Mouse (Mus musculus) midbrain, postnatal 0 days (tissue): Measurements from ENCODE around the gene Chchd4. TPM values are rescaled to one million over a fixed set of nuclear protein-coding genes. Genes with fewer than 3 reads are reported as not detected.

ENCODE experiments used
- ATAC-seq: fragments of 200-750 bp; cut with Nextera tagmentation; 2 replicates; pipeline ENCODE4 v1.8.0; 2017; ENCODE audit warnings: moderate number of reproducible peaks, mild to moderate bottlenecking, moderate TSS enrichment, moderate library complexity; ENCODE audit not compliant: low FRiP score
- DNase-seq: peaks from one replicate; pipeline ENCODE4 v3.0.0-alpha.2; 2015; ENCODE audit warnings: low spot score
- H3K27ac ChIP-seq: fragments of 300-500 bp; sonication (generic); 2 replicates; pipeline ENCODE4 v1.5.1; 2014; ENCODE audit warnings: low read depth, mild to moderate bottlenecking, low read length, mixed read lengths
- H3K27me3 ChIP-seq: fragments of 300-500 bp; sonication (generic); 2 replicates; pipeline ENCODE4 v1.6.1; 2014; ENCODE audit warnings: low read length, control low read depth, mixed read lengths; ENCODE audit not compliant: insufficient read depth
- H3K36me3 ChIP-seq: fragments of 300-500 bp; sonication (generic); 2 replicates; pipeline ENCODE4 v1.6.1; 2014; ENCODE audit warnings: low read length, control low read depth, mixed read lengths; ENCODE audit not compliant: insufficient read depth
- H3K4me1 ChIP-seq: fragments of 300-500 bp; sonication (generic); 2 replicates; pipeline ENCODE4 v1.6.1; 2014; ENCODE audit warnings: mild to moderate bottlenecking, control low read depth, antibody characterized with exemption, low read length, mixed read lengths; ENCODE audit not compliant: insufficient read depth
- H3K4me2 ChIP-seq: fragments of 300-500 bp; sonication (generic); 2 replicates; pipeline ENCODE4 v1.6.1; 2014; ENCODE audit warnings: low read depth, mild to moderate bottlenecking, low read length, mixed read lengths; ENCODE audit not compliant: poor library complexity, severe bottlenecking
- H3K4me3 ChIP-seq: fragments of 300-500 bp; sonication (generic); 2 replicates; pipeline ENCODE4 v1.5.1; 2014; ENCODE audit warnings: low read depth, mild to moderate bottlenecking, low read length, moderate library complexity
- H3K9ac ChIP-seq: fragments of 300-500 bp; sonication (generic); replicated peaks from 2 replicates; pipeline ENCODE4 v1.6.1; 2014; ENCODE audit warnings: mild to moderate bottlenecking, low read length, moderate library complexity, mixed read lengths; ENCODE audit not compliant: poor library complexity, severe bottlenecking
- H3K9me3 ChIP-seq: fragments of 300-500 bp; sonication (generic); 2 replicates; pipeline ENCODE4 v1.6.1; 2016; ENCODE audit warnings: low read length, control low read depth
- CTCF ChIP-seq: IDR thresholded peaks from 2 replicates; pipeline ENCODE4 v1.5.1; 2016; ENCODE audit warnings: antibody characterized with exemption, mild to moderate bottlenecking
- WGBS: fragments of 180-500 bp; shearing (Covaris S2); extraction: QIAGEN DNeasy Blood & Tissue Kit; methylation state at CpG from one replicate; pipeline ENCODE4 v1.1.7; 2014; 5-methylcytosine and 5-hydroxymethylcytosine counted together
- polyA plus RNA-seq: library from polyadenylated mRNA; unstranded; fragments of >200 nt; fragmentation: Nextera tagmentation; extraction: Ambion mirVana; gene quantifications from 2 replicates; pipeline ENCODE4 v1.2.1, GENCODE M21; 2015
- total RNA-seq: library from RNA; depleted of rRNA; stranded (reverse); fragments of >200 nt; gene quantifications from 2 replicates; pipeline ENCODE4 v1.2.3, GENCODE M21; 2014

The Chchd4 gene
- total and polyA plus RNA-seq, 2 experiments from 2014 or later = 20.8 to 36.2 TPM

- no peak for TF ChIP-seq CTCF
- 89% methylated on average over 10 of the region's 10 CpGs for WGBS
Measured at GRCm38 (mm10) chr6:91493053-91493452, 19.7 kb upstream of the Chchd4 start.

GRCm38 (mm10) chr6:91491004-91491403 lies 17.7 kb upstream of the Chchd4 start:
- 74% methylated on average over 6 of the region's 6 CpGs for WGBS
- Histone ChIP-seq H3K4me2 (no peak overlapping the region), H3K36me3 (peaks cover 66% of the 10 kb centered on the region), H3K4me3 (no peak overlapping the region), H3K27me3 (no peaks in the 10 kb centered on the region), H3K9me3 (no peaks in the 10 kb centered on the region), H3K27ac (no peak overlapping the region), H3K9ac (no peak overlapping the region; the same call in 1 of the 2 replicates), H3K4me1 (no peaks in the 10 kb centered on the region)
- no peak for DNase-seq
- ATAC-seq = no peak
- no peak for TF ChIP-seq CTCF

More at GRCm38 (mm10) chr6:91493053-91493452, 19.7 kb upstream of the Chchd4 start:
- Histone ChIP-seq H3K4me1 (no peaks in the 10 kb centered on the region), H3K4me2 (no peak overlapping the region), H3K4me3 (no peak overlapping the region), H3K9ac (no peak overlapping the region), H3K27ac (no peak overlapping the region), H3K27me3 (no peaks in the 10 kb centered on the region), H3K9me3 (no peaks in the 10 kb centered on the region), H3K36me3 (peaks cover 70% of the 10 kb centered on the region)
- DNase-seq = no peak
- ATAC-seq = no peak

GRCm38 (mm10) chr6:91489872-91490271 lies 16.5 kb upstream of the Chchd4 start:
- H3K27ac ChIP-seq = no peak overlapping the region
- ATAC-seq (no peak), DNase-seq (no peak)
- H3K4me2 ChIP-seq = no peak overlapping the region
- peaks cover 67% of the 10 kb centered on the region for H3K36me3 ChIP-seq
- 91% methylated on average over 10 of the region's 10 CpGs for WGBS
- no peak overlapping the region for H3K9ac ChIP-seq
- H3K27me3 ChIP-seq = no peaks in the 10 kb centered on the region
- no peaks in the 10 kb centered on the region for H3K4me1 ChIP-seq
- no peak overlapping the region for H3K4me3 ChIP-seq
- H3K9me3 ChIP-seq = no peaks in the 10 kb centered on the region
- TF ChIP-seq CTCF = no peak

GRCm38 (mm10) chr6:91488496-91489212 lies 15.3 kb upstream of the Chchd4 start:
- ATAC-seq = no peak
- 83% methylated on average over 9 of the region's 9 CpGs for WGBS

DNA sequence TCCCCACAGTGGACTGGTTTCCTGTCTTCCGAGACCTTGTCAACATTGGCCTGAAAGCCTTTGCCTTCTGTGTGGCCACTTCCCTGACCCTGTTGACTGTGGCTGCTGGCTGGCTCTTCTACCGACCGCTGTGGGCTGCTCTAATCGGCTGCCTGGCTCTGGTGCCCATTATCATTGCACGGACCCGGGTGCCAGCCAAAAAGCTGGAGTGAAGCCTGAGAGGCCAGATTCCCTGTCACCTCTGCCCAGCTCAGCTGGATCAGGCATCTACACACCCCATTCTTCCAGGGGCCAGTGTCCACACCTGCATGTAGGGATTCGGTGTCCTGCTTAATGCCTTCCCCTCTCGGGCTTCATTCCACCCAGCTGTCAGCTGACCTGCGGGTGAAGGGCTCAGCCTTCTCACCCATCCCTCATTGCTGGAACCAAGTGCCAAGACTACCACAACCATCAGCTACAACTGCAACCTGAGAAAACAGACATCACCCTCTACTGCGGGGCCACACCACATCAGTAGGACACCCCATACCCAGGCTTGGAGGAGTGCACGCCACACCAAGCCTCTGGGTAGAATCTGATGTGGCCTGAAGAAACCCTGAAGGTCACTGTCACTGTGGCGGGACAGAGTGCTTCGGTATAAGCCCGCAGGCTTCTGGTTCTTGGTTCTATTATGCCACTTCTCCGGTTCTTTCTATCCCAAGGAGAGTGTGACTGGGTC lies 13.5 kb upstream of the Chchd4 start:
- no peaks in the 10 kb centered on the region for H3K27me3 ChIP-seq
- ATAC-seq (no peak), DNase-seq (no peak)
- TF ChIP-seq CTCF = no peak
- H3K27ac ChIP-seq = no peak overlapping the region
- H3K36me3 ChIP-seq = peaks cover 79% of the 10 kb centered on the region
- no peak overlapping the region for H3K4me3 ChIP-seq
- H3K9ac ChIP-seq = no peak overlapping the region
- 93% methylated on average over 15 of the region's 15 CpGs for WGBS
- no peaks in the 10 kb centered on the region for H3K4me1 ChIP-seq
- no peaks in the 10 kb centered on the region for H3K9me3 ChIP-seq
- H3K4me2 ChIP-seq = no peak overlapping the region

More at GRCm38 (mm10) chr6:91488496-91489212, 15.3 kb upstream of the Chchd4 start:
- Histone ChIP-seq H3K27ac (no peak overlapping the region), H3K36me3 (peaks cover 71% of the 10 kb centered on the region), H3K4me1 (no peaks in the 10 kb centered on the region), H3K27me3 (no peaks in the 10 kb centered on the region), H3K9me3 (no peaks in the 10 kb centered on the region), H3K4me2 (no peak overlapping the region), H3K9ac (no peak overlapping the region), H3K4me3 (no peak overlapping the region)
- no peak for TF ChIP-seq CTCF
- DNase-seq = peak; percentile 14

DNA sequence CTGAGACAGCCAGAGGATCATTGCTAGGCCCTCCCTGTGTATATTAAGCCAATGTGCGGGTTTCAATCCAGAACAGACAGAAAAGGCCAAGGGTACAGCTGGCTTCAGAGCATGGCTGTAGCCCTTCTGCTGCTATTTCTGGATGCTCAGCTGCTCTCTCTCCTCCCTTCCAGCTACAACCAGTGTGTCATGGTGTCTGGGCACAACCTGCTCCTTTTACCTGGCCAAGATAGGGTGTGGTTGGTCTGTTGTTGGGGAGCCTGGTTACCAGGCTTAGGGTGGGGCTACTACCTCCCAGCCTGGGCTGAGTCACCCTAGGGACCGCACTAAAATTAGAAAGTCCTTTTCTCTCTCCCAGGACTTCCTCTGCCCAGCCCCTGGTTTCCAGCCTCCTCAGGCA lies 10.0 kb upstream of the Chchd4 start:
- no peak overlapping the region for H3K9ac ChIP-seq
- H3K4me3 ChIP-seq = no peak overlapping the region
- ATAC-seq (no peak), DNase-seq (no peak)
- no peaks in the 10 kb centered on the region for H3K27me3 ChIP-seq
- WGBS = 96% methylated on average over 2 of the region's 2 CpGs
- no peak for TF ChIP-seq CTCF
- H3K27ac ChIP-seq = no peak overlapping the region
- H3K36me3 ChIP-seq = peaks cover 84% of the 10 kb centered on the region
- H3K4me1 ChIP-seq = no peaks in the 10 kb centered on the region
- no peaks in the 10 kb centered on the region for H3K9me3 ChIP-seq
- no peak overlapping the region for H3K4me2 ChIP-seq
